32 mouse cellular contexts compared by ENCODE assay signal in the genomic region with DNA sequence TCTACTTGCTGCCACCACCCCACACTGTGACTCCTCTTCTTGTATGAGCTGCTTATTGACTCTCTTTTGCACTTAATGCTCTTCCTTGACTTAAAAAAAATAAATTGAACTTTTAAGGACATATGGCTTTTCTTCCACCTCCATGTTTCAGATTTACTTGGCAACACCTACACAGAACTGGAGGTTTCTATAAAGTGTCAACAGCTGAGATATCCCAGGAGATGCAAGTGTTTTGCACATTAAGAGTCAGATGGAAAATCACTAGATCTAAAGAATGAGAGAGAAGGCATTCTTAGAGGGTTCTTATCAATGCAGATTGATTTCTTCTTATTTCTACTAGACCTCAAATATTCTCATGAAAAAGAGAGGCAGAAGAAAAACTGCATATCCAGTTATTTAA.
"Had no signal": no experiment of that assay in that cellular context is flagged by ENCODE, and none has a peak within 500 bp of the region (broad histone marks: within the 10 kb centered on the region; RNA-seq: fewer than 3 reads in every experiment).

No protein-coding gene starts in this region.

- H3K4me1 ChIP-seq: limb, embryonic 10.5 days; limb, embryonic 12.5 days; limb, embryonic 13.5 days; limb, embryonic 15.5 days; liver, embryonic 12.5 days; liver, embryonic 13.5 days; liver, embryonic 15.5 days; lung, embryonic 15.5 days; megakaryocyte, embryonic 14.5 days; midbrain, embryonic 10.5 days; midbrain, embryonic 12.5 days; midbrain, embryonic 13.5 days; midbrain, embryonic 15.5 days; neural tube, embryonic 12.5 days had no signal

- H3K4me2 ChIP-seq: limb, embryonic 12.5 days; limb, embryonic 13.5 days; limb, embryonic 15.5 days; liver, embryonic 11.5 days; liver, embryonic 12.5 days; liver, embryonic 13.5 days; liver, embryonic 15.5 days; lung, embryonic 14.5 days; lung, embryonic 15.5 days; midbrain, embryonic 11.5 days; midbrain, embryonic 12.5 days; midbrain, embryonic 13.5 days; midbrain, embryonic 15.5 days; neural tube, embryonic 12.5 days had no signal

- ATAC-seq: liver, embryonic 12.5 days; liver, postnatal 0 days; lung, postnatal 0 days; midbrain, embryonic 13.5 days; midbrain, embryonic 15.5 days; midbrain, embryonic 16.5 days had no signal

- H3K27me3 ChIP-seq: limb, embryonic 12.5 days; limb, embryonic 13.5 days; limb, embryonic 15.5 days; liver, embryonic 12.5 days; liver, embryonic 13.5 days; liver, embryonic 15.5 days; lung, embryonic 15.5 days; megakaryocyte, embryonic 14.5 days; midbrain, embryonic 12.5 days; midbrain, embryonic 13.5 days; midbrain, embryonic 15.5 days; neural tube, embryonic 12.5 days had no signal

- DNase-seq: left cerebral cortex, postnatal 4 days; liver; liver, embryonic 13.5 days; liver, postnatal 0 days; lung, adult 18-20 months; lung, adult 2 months; lung, embryonic 14.5 days; lung, postnatal 10 days; lung, postnatal 14 days; lung, postnatal 36 days; lung, postnatal 4 days; midbrain, embryonic 14.5 days had no signal

- H3K4me3 ChIP-seq: limb, embryonic 10.5 days; limb, embryonic 12.5 days; limb, embryonic 13.5 days; limb, embryonic 15.5 days; liver, embryonic 12.5 days; liver, embryonic 13.5 days; liver, embryonic 15.5 days; lung, embryonic 15.5 days; megakaryocyte, embryonic 14.5 days; midbrain, embryonic 10.5 days; midbrain, embryonic 12.5 days; midbrain, embryonic 13.5 days; midbrain, embryonic 15.5 days; myocyte; neural tube, embryonic 12.5 days had no signal

- H3K27ac ChIP-seq: limb, embryonic 10.5 days; limb, embryonic 12.5 days; limb, embryonic 13.5 days; limb, embryonic 15.5 days; liver, embryonic 12.5 days; liver, embryonic 13.5 days; liver, embryonic 14.5 days; liver, embryonic 15.5 days; lung, embryonic 15.5 days; macrophage; midbrain, embryonic 10.5 days; midbrain, embryonic 12.5 days; midbrain, embryonic 13.5 days; midbrain, embryonic 15.5 days; neural tube, embryonic 12.5 days had no signal

- H3K9ac ChIP-seq: limb, embryonic 12.5 days; limb, embryonic 13.5 days; limb, embryonic 15.5 days; liver, embryonic 12.5 days; liver, embryonic 13.5 days; liver, embryonic 14.5 days; liver, embryonic 15.5 days; liver, postnatal 0 days; lung, embryonic 14.5 days; lung, embryonic 15.5 days; midbrain, embryonic 12.5 days; midbrain, embryonic 13.5 days; midbrain, embryonic 15.5 days; neural tube, embryonic 12.5 days had no signal

- H3K9me3 ChIP-seq: limb, embryonic 10.5 days; limb, embryonic 12.5 days; limb, embryonic 13.5 days; limb, embryonic 15.5 days; liver, embryonic 12.5 days; liver, embryonic 13.5 days; liver, embryonic 15.5 days; lung, embryonic 15.5 days; megakaryocyte, embryonic 14.5 days; midbrain, embryonic 10.5 days; midbrain, embryonic 12.5 days; midbrain, embryonic 13.5 days; midbrain, embryonic 15.5 days; neural tube, embryonic 12.5 days had no signal

- H3K36me3 ChIP-seq: limb, embryonic 10.5 days; limb, embryonic 12.5 days; limb, embryonic 13.5 days; limb, embryonic 15.5 days; liver, embryonic 12.5 days; liver, embryonic 13.5 days; liver, embryonic 15.5 days; lung, embryonic 15.5 days; midbrain, embryonic 10.5 days; midbrain, embryonic 12.5 days; midbrain, embryonic 13.5 days; midbrain, embryonic 15.5 days; neural tube, embryonic 12.5 days had no signal
